Mouse (Mus musculus) olfactory bulb, adult 2 months (tissue): ENCODE measurements around the gene Magi2.

ENCODE experiments used
- CTCF ChIP-seq: fragments of 200-500 bp; IDR thresholded peaks from 2 replicates; pipeline ENCODE4 v1.5.1; 2012; ENCODE audit warnings: low read depth, mild to moderate bottlenecking, low read length, moderate library complexity; ENCODE audit not compliant: insufficient read depth
- POLR2A ChIP-seq: fragments of 200-500 bp; IDR thresholded peaks from 2 replicates; pipeline ENCODE4 v1.6.1; 2012; ENCODE audit warnings: mild to moderate bottlenecking, low read depth, low read length, moderate library complexity; ENCODE audit not compliant: insufficient read depth

- no peak for TF ChIP-seq CTCF
- TF ChIP-seq POLR2A = no peak
Observed at GRCm38 (mm10) chr5:19472851-19473439, 246.1 kb downstream of the Magi2 start.
